Mouse (Mus musculus) lung, adult 2 months (tissue): ENCODE results near the gene Cog4.

Experiments used
- CTCF ChIP-seq: fragments of 200-500 bp; IDR thresholded peaks from 2 replicates; pipeline ENCODE4 v1.5.1; 2011; ENCODE audit warnings: mild to moderate bottlenecking, low read length, control low read depth; ENCODE audit not compliant: insufficient read depth
- POLR2A ChIP-seq: fragments of 200-500 bp; IDR thresholded peaks from 2 replicates; pipeline ENCODE4 v1.6.1; 2011; ENCODE audit warnings: low read depth, mild to moderate bottlenecking, control low read depth, low read length, borderline replicate concordance; ENCODE audit errors: extremely low read depth

GRCm38 (mm10) chr8:110813081-110813812, 33.2 kb upstream of the Cog4 start:
- TF ChIP-seq CTCF (no peak), POLR2A (no peak)
